Mouse (Mus musculus): ENCODE results near the gene Gda.
A peak's percentile ranks its signal among the peaks of the same experiment; 100 is the strongest.

Gda gene

GRCm38 (mm10) chr19:21457461-21457860, 15.8 kb downstream of the Gda start:
- DNase-seq (ENCODE audit: low spot score in 2 of 2), result peak; percentile 40 to 73

- DNase-seq (ENCODE audit: low spot score in 2 of 2), result no peak
Observed at GRCm38 (mm10) chr19:21441787-21442186, 31.5 kb downstream of the Gda start.

GRCm38 (mm10) chr19:21440841-21441240, 32.4 kb downstream of the Gda start:
- no peak for DNase-seq (ENCODE audit: low spot score in 2 of 2)

- peak; percentile 54 to 64 for DNase-seq (ENCODE audit: low spot score in 2 of 2)
Observed at GRCm38 (mm10) chr19:21439141-21439737, 34.0 kb downstream of the Gda start.

- no peak for DNase-seq (ENCODE audit: low spot score in 2 of 2)
Observed at GRCm38 (mm10) chr19:21436566-21436965, 36.7 kb downstream of the Gda start.

- no peak for DNase-seq (ENCODE audit: low spot score in 2 of 2)
Observed at GRCm38 (mm10) chr19:21433348-21433747, 39.9 kb downstream of the Gda start.

GRCm38 (mm10) chr19:21432879-21433278, 40.4 kb downstream of the Gda start:
- no peak for DNase-seq (ENCODE audit: low spot score in 2 of 2)

- DNase-seq (ENCODE audit: low spot score in 2 of 2), result no peak
Observed at GRCm38 (mm10) chr19:21432286-21432685, 41.0 kb downstream of the Gda start.

GRCm38 (mm10) chr19:21425391-21425790, 47.9 kb downstream of the Gda start:
- no peak for DNase-seq (ENCODE audit: low spot score in 2 of 2)

- DNase-seq (ENCODE audit: low spot score in 2 of 2), result no peak
Observed at GRCm38 (mm10) chr19:21423731-21424130, 49.5 kb downstream of the Gda start.

GRCm38 (mm10) chr19:21418418-21418817, 54.8 kb downstream of the Gda start:
- DNase-seq (ENCODE audit: low spot score in 2 of 2), result no peak

GRCm38 (mm10) chr19:21415377-21415776, 57.9 kb downstream of the Gda start:
- no peak for DNase-seq (ENCODE audit: low spot score in 2 of 2)

GRCm38 (mm10) chr19:21409178-21409577, 64.1 kb downstream of the Gda start:
- DNase-seq (ENCODE audit: low spot score in 2 of 2), result no peak

- DNase-seq (ENCODE audit: low spot score in 2 of 2), result no peak
Observed at GRCm38 (mm10) chr19:21407363-21407762, 65.9 kb downstream of the Gda start.

- DNase-seq (ENCODE audit: low spot score in 2 of 2), result no peak
Observed at GRCm38 (mm10) chr19:21397994-21398393, 75.3 kb downstream of the Gda start.

- DNase-seq (ENCODE audit: low spot score in 2 of 2), result no peak
Observed at GRCm38 (mm10) chr19:21396364-21396763, 76.9 kb downstream of the Gda start.

- no peak for DNase-seq (ENCODE audit: low spot score in 2 of 2)
Observed at GRCm38 (mm10) chr19:21390904-21391303, 82.3 kb downstream of the Gda start.

GRCm38 (mm10) chr19:21386842-21387241, 86.4 kb downstream of the Gda start:
- no peak for DNase-seq (ENCODE audit: low spot score in 2 of 2)

- peak in 1 of 2 experiments; percentile 60 for DNase-seq (ENCODE audit: low spot score in 2 of 2)
Observed at GRCm38 (mm10) chr19:21384231-21384630, 89.0 kb downstream of the Gda start.

- peak; percentile 52 to 65 for DNase-seq (ENCODE audit: low spot score in 2 of 2)
Observed at GRCm38 (mm10) chr19:21383491-21384226, 89.6 kb downstream of the Gda start.

GRCm38 (mm10) chr19:21381696-21382095, 91.5 kb downstream of the Gda start:
- DNase-seq (ENCODE audit: low spot score in 2 of 2), result peak; percentile 55 to 63

- no peak for DNase-seq (ENCODE audit: low spot score in 2 of 2)
Observed at GRCm38 (mm10) chr19:21379195-21379594, 94.0 kb downstream of the Gda start.

GRCm38 (mm10) chr19:21376445-21377218, 96.6 kb downstream of the Gda start:
- DNase-seq (ENCODE audit: low spot score in 2 of 2), result peak; percentile 59 to 66
